Mouse (Mus musculus) inflammation-experienced regulatory T-cells, adult 6 months (primary cell): ENCODE results near the gene Gpr183. TPM values are rescaled to one million over a fixed set of nuclear protein-coding genes. Genes with fewer than 3 reads are reported as not detected.

Experiments used
- ATAC-seq: one replicate; pipeline ENCODE4 v1.8.0; 2017
- polyA plus RNA-seq, 3 experiments: library from polyadenylated mRNA; unstranded; fragments of 100-300 nt; shearing (Covaris generic); gene quantifications; one replicate each; pipeline ENCODE4 v1.2.1; 2017

Gene Gpr183
- polyA plus RNA-seq, 3 experiments from 2014 or later, result 108 to 142 (median 140) TPM

GRCm38 (mm10) chr14:121957176-121957871 lies 7.7 kb downstream of the Gpr183 start:
- ATAC-seq, result no peak

DNA sequence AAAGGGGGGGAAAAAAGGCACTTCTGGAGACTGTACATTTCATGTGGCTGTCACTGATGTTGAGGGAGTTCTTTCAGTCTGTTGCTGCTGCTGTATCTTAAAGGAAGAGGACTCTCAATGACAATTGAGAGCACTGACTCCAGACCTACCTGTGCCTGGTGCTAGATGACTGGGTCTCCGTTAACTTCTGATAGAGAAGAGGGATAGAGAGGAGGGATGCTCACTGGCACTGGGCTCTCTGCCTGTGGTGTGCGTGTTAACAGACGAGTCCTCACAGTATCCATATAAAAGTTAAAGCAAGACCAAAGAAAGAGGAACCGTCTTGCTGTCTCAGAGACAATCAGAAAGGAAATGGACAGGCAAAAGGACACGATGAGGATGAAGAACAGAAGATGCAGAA lies 8.7 kb downstream of the Gpr183 start:
- no peak for ATAC-seq

GRCm38 (mm10) chr14:121955176-121955795 lies 9.7 kb downstream of the Gpr183 start:
- peak; percentile 9 for ATAC-seq

GRCm38 (mm10) chr14:121954608-121955007 lies 10.4 kb downstream of the Gpr183 start:
- ATAC-seq, result peak; percentile 68

GRCm38 (mm10) chr14:121954129-121954528 lies 10.9 kb downstream of the Gpr183 start:
- no peak for ATAC-seq

GRCm38 (mm10) chr14:121952046-121952400 lies 13.0 kb downstream of the Gpr183 start:
- ATAC-seq, result no peak

DNA sequence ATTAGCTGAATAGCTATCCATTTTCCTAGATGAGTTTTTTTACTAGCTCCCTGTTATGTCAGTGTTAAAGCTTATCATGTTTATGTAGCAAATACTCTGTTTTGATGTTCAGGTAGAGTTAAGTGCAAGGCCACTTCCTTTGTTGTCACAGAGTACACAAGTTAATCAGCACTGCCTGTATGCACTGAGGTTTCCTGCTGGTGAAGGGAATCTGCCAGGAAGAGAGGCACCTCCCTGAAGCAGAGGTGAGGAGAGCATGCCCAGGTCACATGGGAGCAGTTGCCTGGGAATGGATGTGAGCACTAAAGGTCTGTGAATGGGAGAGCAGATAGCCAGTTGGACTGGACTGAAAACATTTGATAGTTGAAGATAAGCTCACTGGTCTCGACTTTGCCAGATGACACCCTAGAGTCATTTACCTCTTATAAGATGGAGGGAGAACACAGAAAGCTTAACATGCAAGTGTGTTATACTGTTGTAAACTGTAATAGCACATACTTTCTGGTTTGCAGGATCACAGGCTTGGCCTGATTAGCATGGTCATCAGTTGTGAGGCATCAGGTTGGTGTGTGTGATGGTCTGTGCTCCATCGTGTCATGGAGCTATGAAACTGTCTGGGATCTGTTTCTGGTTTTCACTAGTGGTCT lies 13.5 kb downstream of the Gpr183 start:
- peak; percentile 35 for ATAC-seq

GRCm38 (mm10) chr14:121949897-121950296 lies 15.1 kb downstream of the Gpr183 start:
- no peak for ATAC-seq

- ATAC-seq, result no peak
Measured at GRCm38 (mm10) chr14:121949436-121949835, 15.6 kb downstream of the Gpr183 start.

- peak; percentile 7 for ATAC-seq
Measured at GRCm38 (mm10) chr14:121947966-121948365, 17.0 kb downstream of the Gpr183 start.

GRCm38 (mm10) chr14:121947201-121947760 lies 17.7 kb downstream of the Gpr183 start:
- ATAC-seq, result no peak

GRCm38 (mm10) chr14:121946728-121947127 lies 18.3 kb downstream of the Gpr183 start:
- peak; percentile 75 for ATAC-seq

DNA sequence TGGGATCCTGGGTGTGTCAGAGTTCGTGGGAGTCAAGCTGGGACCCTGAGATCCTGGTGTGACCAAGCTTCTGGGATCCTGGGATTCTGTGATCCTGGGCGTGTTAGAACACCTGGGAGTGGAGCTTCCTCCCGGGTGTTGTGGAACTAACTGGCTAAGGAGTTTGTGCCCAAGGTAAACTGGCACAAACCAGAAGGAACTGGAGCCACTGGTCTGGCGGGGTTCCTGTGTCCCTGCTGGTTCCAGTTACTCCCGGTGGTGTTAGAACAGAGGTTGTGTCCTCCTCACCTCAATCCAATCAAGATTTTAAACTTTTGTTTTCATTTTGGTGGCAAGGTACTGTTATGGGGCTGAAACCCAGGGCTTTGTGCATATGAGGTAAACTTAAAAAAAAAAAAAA lies 18.9 kb downstream of the Gpr183 start:
- ATAC-seq, result no peak

- ATAC-seq, result no peak
Measured at GRCm38 (mm10) chr14:121939582-121939981, 25.4 kb downstream of the Gpr183 start.

DNA sequence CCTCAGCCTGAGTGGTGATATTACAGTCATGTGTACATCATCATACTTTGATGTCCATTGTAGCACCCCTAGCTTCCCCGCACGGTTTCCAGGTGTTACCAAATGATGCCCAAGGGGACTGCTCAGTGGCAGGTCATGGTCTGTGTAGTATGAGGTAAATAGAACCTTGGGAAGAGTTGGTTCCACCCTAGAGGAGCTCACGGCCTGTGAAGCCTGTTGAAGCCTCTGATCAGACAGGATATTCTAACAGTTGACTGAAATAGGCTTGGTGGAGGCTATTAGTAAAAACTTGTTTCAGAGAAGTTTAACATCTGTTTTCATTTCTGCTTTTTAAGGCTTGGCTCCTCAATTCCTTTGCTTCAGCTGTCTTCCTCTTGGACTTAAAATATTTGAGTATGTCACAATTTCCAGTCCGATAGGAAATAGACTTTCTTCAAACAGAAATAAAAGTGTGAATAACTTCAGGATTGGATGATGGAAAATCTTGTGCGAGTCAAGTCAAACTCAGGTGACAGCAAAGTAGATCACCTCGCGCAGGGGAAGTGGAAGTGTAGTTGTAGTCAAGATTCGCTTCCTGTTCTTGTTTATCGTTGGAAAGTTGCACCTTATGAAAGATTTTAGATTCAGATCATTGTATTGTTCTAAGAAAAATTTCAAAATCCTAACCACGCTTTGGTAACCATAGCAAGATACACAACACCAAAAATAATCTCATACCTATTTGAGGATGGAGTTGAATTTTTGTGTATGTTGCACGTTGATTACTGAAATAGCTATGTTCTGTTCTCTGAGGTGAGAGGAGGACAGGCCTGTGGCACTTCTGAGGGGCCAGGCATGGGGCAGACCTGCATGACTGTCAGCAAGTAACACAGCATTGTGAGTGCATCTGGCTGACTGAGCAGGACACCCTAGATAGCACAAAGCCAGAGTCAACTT lies 26.5 kb downstream of the Gpr183 start:
- peak; percentile 77 for ATAC-seq

GRCm38 (mm10) chr14:121937601-121938255 lies 27.3 kb downstream of the Gpr183 start:
- peak; percentile 47 for ATAC-seq

DNA sequence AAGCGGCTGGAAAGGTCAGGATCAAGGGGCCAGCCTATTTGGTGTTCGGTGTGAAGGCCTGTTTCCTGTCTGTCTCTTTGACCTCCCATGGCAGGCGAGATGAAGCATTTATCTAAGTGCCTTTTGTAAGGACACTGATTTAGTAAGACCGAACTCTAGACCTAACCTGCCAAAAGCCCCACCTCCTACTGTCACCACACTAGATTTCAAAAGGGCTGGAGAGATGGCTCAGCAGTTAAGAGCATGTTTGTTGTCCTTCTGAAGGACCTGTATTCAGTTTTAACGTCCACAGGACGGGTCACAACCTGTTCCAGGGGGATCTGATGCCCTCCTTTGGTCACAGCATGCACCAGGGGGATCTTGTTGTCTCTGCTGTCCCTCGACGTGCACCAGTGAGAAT lies 28.1 kb downstream of the Gpr183 start:
- ATAC-seq, result no peak

DNA sequence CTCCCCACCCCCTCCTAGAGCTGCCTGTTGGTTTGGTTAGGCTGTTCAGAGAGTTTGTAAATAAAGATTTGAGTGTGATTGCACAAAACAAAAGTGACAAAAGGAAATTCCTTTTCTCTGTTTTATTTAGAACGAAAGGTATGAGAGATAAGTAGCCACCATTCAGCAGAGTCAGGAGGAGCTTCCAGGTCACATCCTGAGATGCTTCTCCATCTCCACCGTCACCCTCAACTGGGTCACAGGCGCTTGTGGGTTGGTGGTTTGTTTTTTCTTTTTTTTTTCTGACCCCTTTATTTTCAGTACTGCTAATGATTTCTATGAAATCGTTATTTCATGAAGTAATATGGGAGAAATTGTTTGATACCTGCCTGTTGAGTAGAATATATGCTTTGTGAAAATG lies 28.6 kb downstream of the Gpr183 start:
- no peak for ATAC-seq

DNA sequence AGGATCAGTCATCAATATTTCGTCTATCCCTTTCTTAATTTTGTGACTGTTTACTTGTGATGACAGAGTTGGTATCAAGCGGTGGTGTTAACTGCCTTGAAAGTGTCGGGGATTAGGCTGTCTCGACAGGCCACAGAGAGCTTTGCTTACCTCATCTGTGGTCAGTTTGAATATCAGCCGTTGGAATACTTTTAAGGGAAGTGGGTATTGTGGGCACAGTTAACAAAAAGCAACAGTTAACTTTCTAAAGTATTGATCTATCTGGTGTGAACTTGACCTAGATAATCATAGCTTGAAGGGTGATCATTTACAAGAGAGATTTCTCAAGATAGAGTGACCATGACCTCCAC lies 30.4 kb downstream of the Gpr183 start:
- no peak for ATAC-seq

GRCm38 (mm10) chr14:121933906-121934596 lies 30.9 kb downstream of the Gpr183 start:
- no peak for ATAC-seq

DNA sequence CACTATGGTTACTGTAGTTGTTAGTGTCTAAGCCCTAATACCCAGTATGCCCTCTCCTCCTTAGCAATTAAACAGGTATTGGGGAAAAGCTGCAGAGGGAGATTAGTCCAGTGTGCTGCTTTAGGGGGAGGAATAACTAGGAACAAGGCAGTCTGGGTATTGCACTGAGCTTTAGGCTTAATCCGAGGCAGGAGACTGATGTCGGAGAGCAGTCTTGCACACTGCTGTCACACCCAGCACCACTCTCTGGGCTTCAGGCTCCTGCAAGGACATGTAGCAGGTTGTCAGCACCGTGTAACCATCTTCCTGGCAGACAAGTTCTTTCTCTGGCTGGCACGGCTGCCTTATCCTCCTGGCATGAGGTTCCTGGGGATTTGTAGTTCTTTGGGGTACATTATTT lies 32.8 kb downstream of the Gpr183 start:
- no peak for ATAC-seq
